Mouse (Mus musculus) naive thymus-derived CD4-positive, alpha-beta T cell, adult 5 months (primary cell): ENCODE data around the gene Mettl26. TPM values are rescaled to one million over a fixed set of nuclear protein-coding genes. Genes with fewer than 3 reads are reported as not detected.

Experiments
- polyA plus RNA-seq: library from polyadenylated mRNA; unstranded; fragments of 100-300 nt; shearing (Covaris generic); gene quantifications from one replicate; pipeline ENCODE4 v1.2.1, GENCODE M21; 2017

Gene Mettl26
- polyA plus RNA-seq, result 46.3 TPM

GRCm38 (mm10) chr17:25874721-25875170, at the start of gene Mettl26:
Mettl26 (plus strand) TSS chr17:25875074.

DNA sequence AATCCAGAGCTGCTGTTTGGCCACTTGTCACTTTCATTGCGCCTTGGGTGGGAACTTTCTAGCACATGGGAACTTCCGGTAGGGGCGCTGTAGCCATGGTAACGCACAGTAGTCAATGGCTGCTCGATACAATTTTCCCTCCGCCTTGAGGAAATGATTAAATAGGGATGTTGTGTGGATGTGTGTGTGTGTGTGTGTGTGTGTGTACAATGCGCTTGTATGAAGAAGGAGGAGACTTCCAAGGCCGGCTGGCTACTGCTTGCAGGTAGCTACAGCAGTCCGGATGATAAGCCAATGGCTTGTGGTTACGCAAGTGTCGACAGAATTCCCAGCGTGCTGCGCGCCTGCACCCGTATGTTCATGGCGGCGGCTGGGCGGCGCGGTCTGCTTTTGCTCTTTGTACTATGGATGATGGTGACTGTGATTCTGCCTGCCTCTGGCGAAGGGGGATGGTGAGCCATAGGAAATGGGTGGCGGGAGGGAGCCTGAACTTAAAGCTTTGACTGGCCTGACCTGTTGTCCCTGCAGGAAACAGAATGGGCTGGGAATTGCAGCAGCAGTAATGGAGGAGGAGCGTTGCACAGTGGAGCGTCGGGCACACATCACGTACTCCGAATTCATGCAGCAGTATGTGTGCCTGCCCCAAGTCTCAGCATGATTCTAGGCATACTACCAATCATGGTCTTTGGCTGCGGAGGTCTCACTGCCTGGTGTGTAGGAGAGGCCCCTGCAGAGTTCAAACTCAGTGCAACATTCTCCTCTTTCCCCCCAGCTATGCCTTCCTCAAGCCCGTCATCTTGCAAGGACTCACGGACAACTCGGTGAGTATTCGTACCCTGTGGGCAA, 45.9 kb upstream of the Mettl26 start, which contains the start of gene Jmjd8:
Gene Jmjd8, plus strand, starts transcription at position 156 of the 846 bp plus-strand sequence.

GRCm38 (mm10) chr17:25833291-25833663, 41.6 kb upstream of the Mettl26 start, which contains the start of gene Stub1:
Stub1 (minus strand) TSS chr17:25833404.

DNA sequence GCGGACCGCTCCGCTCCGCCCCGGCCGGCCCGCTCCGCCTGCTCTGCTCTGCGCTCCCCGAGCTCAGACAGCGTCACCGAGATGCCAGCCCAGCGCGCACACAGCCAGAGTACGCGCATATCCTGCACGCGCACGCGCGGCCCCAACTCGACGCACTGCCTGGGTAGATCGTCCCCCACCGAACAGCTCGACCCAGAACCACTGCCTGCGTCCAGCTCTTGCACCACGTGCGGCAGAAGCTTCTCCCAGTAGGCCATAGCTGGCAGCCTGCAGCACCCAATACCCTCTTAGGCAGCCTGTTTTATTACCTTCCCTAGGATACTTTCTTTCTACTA, 37.8 kb upstream of the Mettl26 start, which contains the start of gene Rhbdl1:
Gene Rhbdl1, minus strand, starts transcription at position 220 of the 335 bp plus-strand sequence.

DNA sequence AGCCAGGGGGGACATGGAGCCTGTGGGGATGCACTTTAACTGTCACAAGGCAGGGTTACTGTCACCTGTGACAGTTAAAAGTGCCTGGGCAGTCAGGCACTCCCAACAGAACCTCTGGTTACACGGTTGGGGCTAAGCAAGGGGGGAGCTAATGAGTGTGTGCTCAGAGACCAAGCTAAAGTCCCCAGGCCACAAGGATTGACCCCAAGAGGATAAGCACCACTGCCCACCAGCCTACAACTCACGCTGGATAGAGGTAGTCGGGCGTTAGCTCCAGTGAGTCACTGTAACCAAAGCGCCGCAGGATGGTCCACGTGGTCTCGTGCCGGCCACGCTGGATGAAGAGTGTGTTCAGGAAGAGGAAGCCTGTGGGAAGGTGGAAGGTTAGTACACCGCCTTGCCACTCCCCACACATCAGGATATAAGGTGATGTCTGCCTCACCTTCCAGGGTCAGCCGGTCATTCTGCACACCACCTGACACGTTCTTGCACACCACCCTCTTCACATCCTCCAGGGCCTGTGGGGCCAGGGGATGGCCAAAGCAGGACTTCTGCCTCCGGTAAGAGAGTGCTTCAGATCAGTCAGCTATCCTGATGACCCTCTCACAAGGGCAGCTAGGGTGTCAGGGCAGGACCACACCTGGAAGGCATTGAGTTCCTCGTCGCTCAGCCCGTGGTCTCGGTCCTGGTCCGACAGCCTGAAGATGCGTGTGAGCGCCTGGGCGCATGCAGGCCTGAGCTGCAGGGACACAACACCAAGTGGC, 33.6 kb upstream of the Mettl26 start, which contains the start of gene Gm20683:
Gene Gm20683, minus strand, starts transcription at position 647 of the 764 bp plus-strand sequence.

GRCm38 (mm10) chr17:25844396-25844901, 30.4 kb upstream of the Mettl26 start, which contains the start of gene Rhot2:
Rhot2 (minus strand) TSS chr17:25844851.

GRCm38 (mm10) chr17:25860832-25861703, 13.8 kb upstream of the Mettl26 start, which contains the start of gene Wdr90:
Wdr90 (minus strand) TSS chr17:25861501.

GRCm38 (mm10) chr17:25868601-25869191, 6.2 kb upstream of the Mettl26 start, which contains the start of gene Mcrip2:
Mcrip2 (minus strand) TSS chr17:25868764.

GRCm38 (mm10) chr17:25880196-25880910, 5.5 kb downstream of the Mettl26 start, which contains the start of gene Wfikkn1:
Wfikkn1 (minus strand) TSS chr17:25880858.

DNA sequence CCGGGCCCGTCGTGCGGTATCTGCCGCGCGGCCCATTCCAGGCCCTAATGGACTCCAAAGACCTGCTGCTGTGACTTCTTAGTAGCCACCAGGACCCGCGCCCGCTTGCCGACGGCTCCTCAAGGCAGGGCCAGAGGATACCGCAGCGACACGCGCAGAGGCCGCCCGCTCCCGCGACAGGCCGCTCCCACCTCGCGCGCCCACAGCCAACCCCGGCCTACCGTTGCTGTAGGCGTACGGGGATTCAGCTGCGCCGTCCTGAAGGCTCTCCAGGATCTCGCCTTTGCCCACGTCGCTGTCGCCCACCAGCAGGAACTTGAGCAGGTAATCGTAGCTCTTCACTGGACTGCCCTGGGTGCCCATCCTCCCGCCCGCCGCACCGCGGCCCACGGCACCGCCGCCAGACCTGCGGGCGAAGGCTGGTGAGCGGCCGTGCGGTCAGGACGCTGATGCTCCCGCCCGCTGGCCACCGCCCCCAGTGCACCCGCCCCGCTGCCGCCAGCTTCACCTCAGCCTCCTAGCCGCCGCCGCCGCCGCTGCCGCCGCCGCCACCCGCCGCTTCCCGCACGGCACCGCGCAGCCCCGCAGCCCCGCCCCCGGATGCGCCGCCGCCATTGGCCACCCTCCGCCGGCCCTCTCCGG, 44.4 kb downstream of the Mettl26 start, which contains the start of gene Rab40c:
Gene Rab40c, minus strand, starts transcription at position 584 of the 642 bp plus-strand sequence.

Other genes with a start within 250 kb of the Mettl26 start
- gene Gng13, start 157.9 kb upstream of the Mettl26 start, polyA plus RNA-seq, result not detected
- gene Chtf18, start 147.7 kb upstream of the Mettl26 start, polyA plus RNA-seq, result 7.1 TPM
- 4.9 TPM for gene Rpusd1, start 147.4 kb upstream of the Mettl26 start, polyA plus RNA-seq
- gene Mslnl, start 139.0 kb upstream of the Mettl26 start, polyA plus RNA-seq, result not detected
- not detected for gene Msln, start 120.7 kb upstream of the Mettl26 start, polyA plus RNA-seq
- 21.6 TPM for gene Narfl, start 101.3 kb upstream of the Mettl26 start, polyA plus RNA-seq
- 25.7 TPM for gene Haghl, start 89.4 kb upstream of the Mettl26 start, polyA plus RNA-seq
- not detected for gene Ccdc78, start 88.5 kb upstream of the Mettl26 start, polyA plus RNA-seq
- gene Fam173a, start 82.2 kb upstream of the Mettl26 start, polyA plus RNA-seq, result 109 TPM
- not detected for gene AC134908.4, start 79.4 kb upstream of the Mettl26 start, polyA plus RNA-seq
- 28.3 TPM for gene Metrn, start 77.9 kb upstream of the Mettl26 start, polyA plus RNA-seq
- gene Fbxl16, start 66.0 kb upstream of the Mettl26 start, polyA plus RNA-seq, result not detected
- gene Wdr24, start 51.4 kb upstream of the Mettl26 start, polyA plus RNA-seq, result 22.7 TPM
- gene Jmjd8, start 46.2 kb upstream of the Mettl26 start, polyA plus RNA-seq, result 27.1 TPM
- gene Stub1, start 41.7 kb upstream of the Mettl26 start, polyA plus RNA-seq, result 149 TPM
- 0.98 TPM for gene Rhbdl1, start 37.8 kb upstream of the Mettl26 start, polyA plus RNA-seq
- 1.8 TPM for gene Gm20683, start 33.3 kb upstream of the Mettl26 start, polyA plus RNA-seq
- gene Rhot2, start 30.2 kb upstream of the Mettl26 start, polyA plus RNA-seq, result 31.6 TPM
- 11.6 TPM for gene Wdr90, start 13.6 kb upstream of the Mettl26 start, polyA plus RNA-seq
- gene Mcrip2, start 6.3 kb upstream of the Mettl26 start, polyA plus RNA-seq, result 7.4 TPM
- 0.81 TPM for gene Wfikkn1, start 5.8 kb downstream of the Mettl26 start, polyA plus RNA-seq
- 21.6 TPM for gene Rab40c, start 44.7 kb downstream of the Mettl26 start, polyA plus RNA-seq
- 44.4 TPM for gene Pigq, start 69.9 kb downstream of the Mettl26 start, polyA plus RNA-seq
- not detected for gene Nhlrc4, start 69.9 kb downstream of the Mettl26 start, polyA plus RNA-seq
- gene A930017K11Rik, start 77.5 kb downstream of the Mettl26 start, polyA plus RNA-seq, result not detected
- gene Capn15, start 110.7 kb downstream of the Mettl26 start, polyA plus RNA-seq, result 25.9 TPM
- gene Rab11fip3, start 194.5 kb downstream of the Mettl26 start, polyA plus RNA-seq, result 15.6 TPM
- gene Decr2, start 215.3 kb downstream of the Mettl26 start, polyA plus RNA-seq, result 17.6 TPM
- gene Nme4, start 220.5 kb downstream of the Mettl26 start, polyA plus RNA-seq, result 10.2 TPM
- 28.4 TPM for gene Tmem8, start 238.2 kb downstream of the Mettl26 start, polyA plus RNA-seq
- gene Mrpl28, start 248.4 kb downstream of the Mettl26 start, polyA plus RNA-seq, result 44.7 TPM